Mouse (Mus musculus) midbrain, embryonic 11.5 days (tissue): ENCODE measurements around the gene Trim54. TPM values are rescaled to one million over a fixed set of nuclear protein-coding genes. Genes with fewer than 3 reads are reported as not detected.

Experiments
- ATAC-seq: fragments of 200-750 bp; cut with Nextera tagmentation; 2 replicates; pipeline ENCODE4 v1.8.0; 2017; ENCODE audit warnings: moderate TSS enrichment, moderate library complexity; ENCODE audit not compliant: low FRiP score
- DNase-seq: peaks from one replicate; pipeline ENCODE4 v3.0.0; 2015; ENCODE audit warnings: low spot score; ENCODE audit errors: missing footprints
- H3K27ac ChIP-seq: fragments of 300-500 bp; sonication (generic); 2 replicates; pipeline ENCODE4 v1.5.1; 2014; ENCODE audit warnings: low read depth, low read length
- H3K27me3 ChIP-seq: fragments of 300-500 bp; sonication (generic); 2 replicates; pipeline ENCODE4 v1.6.1; 2014; ENCODE audit warnings: mild to moderate bottlenecking, low read length, moderate library complexity, mixed read lengths; ENCODE audit not compliant: control insufficient read depth, insufficient read depth
- H3K36me3 ChIP-seq: fragments of 300-500 bp; sonication (generic); 2 replicates; pipeline ENCODE4 v1.6.1; 2014; ENCODE audit warnings: mild to moderate bottlenecking, low read length, moderate library complexity, mixed read lengths; ENCODE audit not compliant: control insufficient read depth, insufficient read depth
- H3K4me1 ChIP-seq: fragments of 300-500 bp; sonication (generic); 2 replicates; pipeline ENCODE4 v1.6.1; 2014; ENCODE audit warnings: low read length; ENCODE audit not compliant: control insufficient read depth, insufficient read depth
- H3K4me2 ChIP-seq: fragments of 300-500 bp; sonication (generic); 2 replicates; pipeline ENCODE4 v1.6.1; 2014; ENCODE audit warnings: mild to moderate bottlenecking, moderate library complexity
- H3K4me3 ChIP-seq: fragments of 300-500 bp; sonication (generic); 2 replicates; pipeline ENCODE4 v1.5.1; 2014; ENCODE audit warnings: low read depth, low read length
- H3K9ac ChIP-seq: fragments of 300-500 bp; sonication (generic); 2 replicates; pipeline ENCODE4 v1.6.1; 2014; ENCODE audit warnings: low read length
- H3K9me3 ChIP-seq: fragments of 300-500 bp; sonication (generic); 2 replicates; pipeline ENCODE4 v1.6.1; 2016; ENCODE audit warnings: low read length; ENCODE audit not compliant: control insufficient read depth
- WGBS: fragments of 180-500 bp; shearing (Covaris S2); extraction: QIAGEN DNeasy Blood & Tissue Kit; methylation state at CpG from one replicate; pipeline ENCODE4 v1.1.7; 2014; 5-methylcytosine and 5-hydroxymethylcytosine counted together
- polyA plus RNA-seq: library from polyadenylated mRNA; unstranded; fragments of >200 nt; fragmentation: Nextera tagmentation; extraction: Ambion mirVana; gene quantifications from 2 replicates; pipeline ENCODE4 v1.2.1, GENCODE M21; 2014

Gene Trim54
- polyA plus RNA-seq, 1 experiment from 2014 or later, result not detected

- no peaks in the 10 kb centered on the region for H3K27me3 ChIP-seq
- H3K36me3 ChIP-seq, result peaks cover 36% of the 10 kb centered on the region
- H3K4me2 ChIP-seq, result no peak overlapping the region
- DNase-seq (no peak), ATAC-seq (no peak)
- H3K9me3 ChIP-seq, result no peaks in the 10 kb centered on the region
- H3K4me3 ChIP-seq, result no peak overlapping the region
- no peak overlapping the region for H3K9ac ChIP-seq
- H3K27ac ChIP-seq, result no peak overlapping the region
- no peaks in the 10 kb centered on the region for H3K4me1 ChIP-seq
Observed at GRCm38 (mm10) chr5:31162462-31162861, 46.0 kb downstream of the Trim54 start.

GRCm38 (mm10) chr5:31164878-31165277 lies 48.4 kb downstream of the Trim54 start:
- ATAC-seq (no peak), DNase-seq (no peak)
- Histone ChIP-seq H3K4me2 (no peak overlapping the region), H3K9ac (no peak overlapping the region), H3K27ac (no peak overlapping the region), H3K36me3 (peaks cover 43% of the 10 kb centered on the region), H3K4me1 (no peaks in the 10 kb centered on the region), H3K27me3 (no peaks in the 10 kb centered on the region), H3K4me3 (no peak overlapping the region), H3K9me3 (no peaks in the 10 kb centered on the region)
- 92% methylated on average over 1 of the region's 1 CpGs for WGBS

GRCm38 (mm10) chr5:31168630-31169029 lies 52.1 kb downstream of the Trim54 start:
- 95% methylated on average over 4 of the region's 4 CpGs for WGBS
- H3K4me2 ChIP-seq, result no peak overlapping the region
- H3K4me3 ChIP-seq, result no peak overlapping the region
- H3K27me3 ChIP-seq, result no peaks in the 10 kb centered on the region
- H3K9me3 ChIP-seq, result no peaks in the 10 kb centered on the region
- H3K36me3 ChIP-seq, result peaks cover 57% of the 10 kb centered on the region
- no peak for ATAC-seq
- no peak overlapping the region for H3K9ac ChIP-seq
- H3K4me1 ChIP-seq, result no peaks in the 10 kb centered on the region
- no peak for DNase-seq
- H3K27ac ChIP-seq, result no peak overlapping the region

GRCm38 (mm10) chr5:31179301-31179765 lies 62.8 kb downstream of the Trim54 start:
- peak overlapping the region; percentile 88 for H3K4me2 ChIP-seq
- ATAC-seq (peak; percentile 78), DNase-seq (no peak)
- H3K4me1 ChIP-seq, result peaks cover 5% of the 10 kb centered on the region
- H3K9me3 ChIP-seq, result no peaks in the 10 kb centered on the region
- peak overlapping the region; percentile 95 for H3K27ac ChIP-seq
- peak overlapping the region; percentile 95 for H3K9ac ChIP-seq
- H3K4me3 ChIP-seq, result peak overlapping the region; percentile 67
- no peaks in the 10 kb centered on the region for H3K36me3 ChIP-seq
- under 1% methylated on average over 25 of the region's 25 CpGs for WGBS
- no peaks in the 10 kb centered on the region for H3K27me3 ChIP-seq

DNA sequence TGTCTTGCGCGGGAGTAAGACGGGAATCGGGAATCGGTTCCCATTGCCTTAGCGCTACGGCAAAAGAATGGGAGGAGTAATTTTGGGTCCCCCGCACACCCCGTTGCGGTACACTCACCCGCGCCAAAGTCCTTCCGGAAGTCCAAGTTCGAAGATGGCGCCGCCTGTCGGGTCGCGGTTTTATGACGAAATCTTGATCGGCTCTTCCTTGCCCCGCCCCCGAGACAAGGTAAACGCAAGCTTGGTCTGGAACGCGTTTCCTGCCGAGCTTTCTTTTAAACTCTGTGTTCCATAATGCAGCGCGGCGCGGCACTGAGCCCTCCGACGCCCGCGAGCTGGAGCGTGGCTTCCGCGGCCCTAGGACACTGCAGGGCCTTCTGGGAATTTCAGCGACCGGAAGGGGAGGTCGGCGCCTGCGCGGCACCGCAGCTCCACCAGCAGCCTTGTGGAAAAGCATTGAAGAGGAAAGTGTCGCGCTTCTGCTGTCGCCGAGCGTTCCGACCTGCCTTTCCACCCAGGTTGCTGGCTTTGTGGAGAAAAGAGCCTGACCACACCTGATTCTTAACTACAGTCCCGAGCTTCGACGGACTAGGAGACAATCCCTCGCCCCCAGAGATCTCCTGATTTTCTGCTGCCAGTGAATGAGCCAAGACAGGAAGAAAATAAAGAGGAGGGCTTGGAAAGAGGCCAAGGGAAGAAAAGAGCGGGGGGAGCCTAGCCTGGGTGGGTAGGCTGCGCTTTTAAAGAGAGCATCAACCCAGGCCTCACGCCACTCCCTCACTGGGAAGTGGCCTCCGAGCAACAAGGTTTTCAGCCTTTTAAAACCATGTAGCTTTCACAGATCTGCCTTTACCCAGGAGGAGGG lies 63.5 kb downstream of the Trim54 start, which contains the start of the genes Gm29609 and Gtf3c2:
TSS of gene Gm29609 (minus strand) at position 146 of the 865 bp plus-strand sequence.
TSS of gene Gtf3c2 (minus strand) at position 379 of the 865 bp plus-strand sequence.
- H3K27ac ChIP-seq, result peak within 1 kb of the TSS; percentile 95
- under 1% methylated on average over 59 of the region's 59 CpGs for WGBS

DNA sequence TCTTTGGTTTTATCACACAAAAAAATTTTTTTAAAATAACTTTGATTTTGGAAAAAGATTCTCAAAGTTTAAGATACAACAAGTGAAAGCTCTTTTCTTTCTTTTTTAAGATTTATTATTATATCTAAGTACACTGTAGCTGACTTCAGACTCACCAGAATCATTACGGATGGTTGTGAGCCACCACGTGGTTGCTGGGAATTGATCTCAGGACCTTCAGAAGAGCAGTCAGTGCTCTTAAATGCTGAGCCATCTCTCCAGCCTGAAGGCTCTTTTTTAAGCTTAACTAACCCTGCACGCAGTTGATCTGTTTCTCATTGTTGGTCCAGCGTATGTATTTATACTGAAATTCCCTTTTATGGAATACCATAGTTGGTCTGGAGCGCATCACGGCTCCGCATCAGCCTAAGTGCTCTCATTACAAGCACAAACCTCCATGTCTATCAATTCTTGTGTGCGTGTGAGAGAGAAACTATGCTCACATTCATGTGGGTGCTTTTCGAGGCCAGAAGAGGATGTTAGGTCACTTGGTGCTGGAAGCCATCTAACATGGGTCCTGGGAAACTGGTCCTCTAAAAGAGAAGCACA lies 64.8 kb downstream of the Trim54 start:
- ATAC-seq, result no peak
- Histone ChIP-seq H3K4me2 (no peak overlapping the region), H3K9ac (no peak overlapping the region), H3K4me3 (no peak overlapping the region), H3K36me3 (no peaks in the 10 kb centered on the region), H3K27ac (no peak overlapping the region), H3K9me3 (no peaks in the 10 kb centered on the region), H3K27me3 (no peaks in the 10 kb centered on the region), H3K4me1 (peaks cover 5% of the 10 kb centered on the region)
- peak; percentile 86 for DNase-seq
- 95% methylated on average over 9 of the region's 9 CpGs for WGBS

More for the DNA sequence above, 63.5 kb downstream of the Trim54 start, which contains the start of the genes Gm29609 and Gtf3c2:
- ATAC-seq (peak; percentile 98), DNase-seq (peak; percentile 100)
- Histone ChIP-seq H3K9me3 (no peaks in the 10 kb centered on the region), H3K4me2 (peak within 1 kb of the TSS; percentile 88), H3K4me3 (peak within 1 kb of the TSS; percentile 67), H3K36me3 (no peaks in the 10 kb centered on the region), H3K4me1 (peaks cover 5% of the 10 kb centered on the region), H3K9ac (peak within 1 kb of the TSS; percentile 95), H3K27me3 (no peaks in the 10 kb centered on the region)

DNA sequence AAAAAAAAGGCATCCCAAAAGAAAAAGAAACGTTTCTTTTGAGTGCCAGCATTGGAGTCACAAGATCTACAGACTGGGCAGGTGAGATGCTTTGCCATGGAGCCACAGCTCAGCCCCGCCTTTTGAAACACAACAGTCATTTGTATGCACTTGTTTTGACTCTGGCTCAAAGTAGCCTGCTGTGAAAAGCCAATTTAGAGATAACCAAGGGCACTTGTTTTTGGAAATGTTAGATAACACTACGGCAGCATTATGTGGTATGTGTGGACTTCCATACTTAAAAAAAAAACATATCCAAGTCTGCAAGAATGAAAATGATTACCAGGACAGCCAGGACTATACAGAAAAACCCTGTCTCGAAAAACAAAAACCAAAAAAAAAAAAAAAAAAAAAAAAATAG lies 67.2 kb downstream of the Trim54 start:
- Histone ChIP-seq H3K27ac (no peak overlapping the region), H3K4me3 (no peak overlapping the region), H3K27me3 (no peaks in the 10 kb centered on the region), H3K9ac (no peak overlapping the region), H3K9me3 (no peaks in the 10 kb centered on the region), H3K4me2 (no peak overlapping the region), H3K36me3 (peaks cover 7% of the 10 kb centered on the region), H3K4me1 (peaks cover 4% of the 10 kb centered on the region)
- 67% methylated on average over 4 of the region's 4 CpGs for WGBS
- DNase-seq (peak; percentile 45), ATAC-seq (no peak)
